Mouse (Mus musculus): Measurements from ENCODE around the gene Slit2. TPM values are rescaled to one million over a fixed set of nuclear protein-coding genes. Genes with fewer than 3 reads are reported as not detected.

Slit2 gene
- total RNA-seq, 2 experiments from 2014 or later = 40.8 TPM

GRCm38 (mm10) chr5:48333884-48334513 is 351.1 kb downstream of the Slit2 start:
- DNase-seq (ENCODE audit: extremely low spot score in 1 of 2, low spot score in 2 of 2) = no peak
- intact Hi-C loops (cut with DNase I) = no loop called here

- intact Hi-C loops (cut with DNase I) = loop anchor here (10.0 kb wide), 1 partner anchor 1896 kb away; no protein-coding TSS in a partner anchor
These were observed 358.0 kb downstream of the Slit2 start for GRCm38 (mm10) chr5:48340808-48341433.

GRCm38 (mm10) chr5:48345095-48345982 is 362.4 kb downstream of the Slit2 start:
- intact Hi-C loops (cut with DNase I) = loop anchor here (5.0 to 10.0 kb wide), 2 partner anchors 208 to 1901 kb away; no protein-coding TSS in a partner anchor
- peak in 1 of 2 experiments; percentile 52 for DNase-seq (ENCODE audit: extremely low spot score in 1 of 2, low spot score in 2 of 2)

More at GRCm38 (mm10) chr5:48340808-48341433, 358.0 kb downstream of the Slit2 start:
- DNase-seq (ENCODE audit: extremely low spot score in 1 of 2, low spot score in 2 of 2) = no peak

- DNase-seq (ENCODE audit: extremely low spot score in 1 of 2, low spot score in 2 of 2) = no peak
- intact Hi-C loops (cut with DNase I) = loop anchor here (5.0 to 10.0 kb wide), 2 partner anchors 209 to 1901 kb away; no protein-coding TSS in a partner anchor
These were observed 363.2 kb downstream of the Slit2 start for GRCm38 (mm10) chr5:48345983-48346648.

- intact Hi-C loops (cut with DNase I) = loop anchor here (5.0 to 10.0 kb wide), 2 partner anchors 212 to 1905 kb away; no protein-coding TSS in a partner anchor
- DNase-seq (ENCODE audit: extremely low spot score in 1 of 2, low spot score in 2 of 2) = no peak
These were observed 366.4 kb downstream of the Slit2 start for GRCm38 (mm10) chr5:48349309-48349708.

Small RNAs within 50 kb of the gene (microRNA-seq; reads per million reads assigned to microRNA genes)
- 8.6 reads per million, percentile 28 among the genes with 10 or more reads in this experiment for gene Mir218-1
